Mouse (Mus musculus): ENCODE results near the gene Chd4. TPM values are rescaled to one million over a fixed set of nuclear protein-coding genes. Genes with fewer than 3 reads are reported as not detected.

Gene Chd4
- polyA plus RNA-seq, 1 experiment from 2014 or later, result 30.0 TPM

DNA sequence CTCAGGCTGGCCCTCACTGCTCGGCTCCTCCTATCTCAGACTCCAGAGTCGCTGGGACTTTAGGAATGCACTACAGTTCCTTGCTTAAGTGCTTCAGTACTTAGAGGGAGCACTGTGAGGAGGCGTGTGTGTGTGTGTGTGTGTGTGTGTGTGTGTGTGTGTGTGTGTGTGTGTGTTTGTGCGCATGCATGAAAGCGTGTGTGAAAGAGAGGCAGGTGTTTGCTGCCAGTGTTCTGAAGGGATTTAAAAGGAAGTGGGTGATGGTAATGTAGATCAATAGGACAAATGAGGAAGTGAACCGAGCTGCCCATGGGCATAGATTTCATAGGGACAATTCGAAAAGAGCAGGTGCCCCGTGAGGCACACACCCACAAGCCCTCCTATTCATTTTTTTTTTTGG is 22.0 kb upstream of the Chd4 start:
- no peak overlapping the region for H3K4me3 ChIP-seq (replicated peaks)
- H3K27me3 ChIP-seq, result no peaks in the 10 kb centered on the region
- no peak overlapping the region for H3K9ac ChIP-seq
- no peak overlapping the region for H3K4me2 ChIP-seq
- H3K9me3 ChIP-seq (replicated peaks), result no peaks in the 10 kb centered on the region
- DNase-seq (no peak), ATAC-seq (ENCODE audit: low read depth) (no peak)
- peaks cover 33% of the 10 kb centered on the region for H3K4me1 ChIP-seq (replicated peaks)
- no peak overlapping the region for H3K27ac ChIP-seq
- H3K36me3 ChIP-seq, result no peaks in the 10 kb centered on the region
- 50% methylated on average over 8 of the region's 8 CpGs for WGBS (ENCODE audit: insufficient replicate concordance)

DNA sequence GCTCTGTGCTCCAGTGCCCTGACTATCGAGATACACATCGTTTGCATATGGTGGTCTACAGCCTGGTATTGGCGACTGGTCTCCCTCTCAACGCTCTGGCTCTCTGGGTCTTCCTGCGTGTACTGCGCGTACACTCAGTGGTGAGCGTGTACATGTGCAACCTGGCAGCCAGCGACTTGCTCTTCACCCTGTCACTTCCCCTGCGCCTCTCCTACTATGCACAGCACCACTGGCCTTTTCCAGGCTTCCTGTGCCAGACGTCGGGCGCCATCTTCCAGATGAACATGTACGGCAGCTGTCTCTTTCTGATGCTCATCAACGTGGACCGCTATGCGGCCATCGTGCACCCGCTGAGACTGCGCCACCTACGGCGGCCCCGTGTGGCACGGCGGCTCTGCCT is 14.4 kb upstream of the Chd4 start:
- Histone ChIP-seq H3K27me3 (0 out of 2 replicates have a peak, but pooled peaks cover 4% of the 10 kb centered on the region), H3K4me2 (peak overlapping the region; percentile 79), H3K9ac (peak overlapping the region; percentile 66), H3K27ac (no peak overlapping the region; the same call in 1 of the 2 replicates), H3K36me3 (no peaks in the 10 kb centered on the region), H3K4me1 (replicated peaks) (peaks cover 25% of the 10 kb centered on the region), H3K9me3 (replicated peaks) (no peaks in the 10 kb centered on the region), H3K4me3 (replicated peaks) (peak overlapping the region; percentile 55)
- 38% methylated on average over 25 of the region's 25 CpGs for WGBS (ENCODE audit: insufficient replicate concordance)
- DNase-seq, result no peak
- ATAC-seq (ENCODE audit: low read depth), result no peak

DNA sequence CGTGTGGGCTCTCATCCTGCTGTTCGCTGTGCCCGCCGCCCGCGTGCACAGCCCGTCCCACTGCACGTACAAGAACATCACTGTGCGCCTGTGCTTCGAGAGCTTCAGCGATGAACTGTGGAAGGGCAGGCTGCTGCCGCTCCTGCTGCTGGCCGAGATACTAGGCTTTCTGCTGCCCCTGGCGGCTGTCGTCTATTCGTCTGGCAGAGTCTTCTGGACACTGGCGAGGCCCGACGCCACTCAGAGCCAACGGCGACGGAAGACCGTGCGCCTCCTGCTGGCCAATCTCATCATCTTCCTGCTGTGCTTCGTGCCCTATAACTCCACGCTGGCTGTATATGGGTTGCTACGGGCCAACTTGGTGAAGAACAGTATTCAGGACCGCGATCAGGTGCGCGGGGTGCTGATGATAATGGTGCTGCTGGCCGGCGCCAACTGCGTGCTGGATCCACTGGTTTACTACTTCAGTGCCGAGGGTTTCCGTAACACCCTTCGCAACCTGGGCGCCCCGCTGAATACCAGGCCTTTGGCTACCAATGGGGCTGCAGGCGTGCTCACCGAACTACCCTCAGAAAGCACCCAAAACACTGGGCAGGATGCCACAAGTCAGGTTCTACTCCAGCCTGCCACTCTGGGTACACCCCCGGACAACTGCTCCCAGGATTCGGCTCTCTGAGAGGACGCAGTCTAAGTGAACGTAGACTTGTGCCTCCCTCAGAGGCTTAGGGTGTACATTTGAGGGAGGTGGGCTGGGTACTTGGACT is 13.8 kb upstream of the Chd4 start:
- Histone ChIP-seq H3K4me3 (replicated peaks) (peak overlapping the region; percentile 55), H3K27me3 (0 out of 2 replicates have a peak, but pooled peaks cover 4% of the 10 kb centered on the region), H3K27ac (no peak overlapping the region; the same call in 1 of the 2 replicates), H3K36me3 (no peaks in the 10 kb centered on the region), H3K4me2 (peak overlapping the region; percentile 79), H3K4me1 (replicated peaks) (peaks cover 25% of the 10 kb centered on the region), H3K9me3 (replicated peaks) (no peaks in the 10 kb centered on the region), H3K9ac (peak overlapping the region; percentile 66)
- 33% methylated on average over 45 of the region's 45 CpGs for WGBS (ENCODE audit: insufficient replicate concordance)
- ATAC-seq (ENCODE audit: low read depth) (peak; percentile 86), DNase-seq (peak; percentile 81)

DNA sequence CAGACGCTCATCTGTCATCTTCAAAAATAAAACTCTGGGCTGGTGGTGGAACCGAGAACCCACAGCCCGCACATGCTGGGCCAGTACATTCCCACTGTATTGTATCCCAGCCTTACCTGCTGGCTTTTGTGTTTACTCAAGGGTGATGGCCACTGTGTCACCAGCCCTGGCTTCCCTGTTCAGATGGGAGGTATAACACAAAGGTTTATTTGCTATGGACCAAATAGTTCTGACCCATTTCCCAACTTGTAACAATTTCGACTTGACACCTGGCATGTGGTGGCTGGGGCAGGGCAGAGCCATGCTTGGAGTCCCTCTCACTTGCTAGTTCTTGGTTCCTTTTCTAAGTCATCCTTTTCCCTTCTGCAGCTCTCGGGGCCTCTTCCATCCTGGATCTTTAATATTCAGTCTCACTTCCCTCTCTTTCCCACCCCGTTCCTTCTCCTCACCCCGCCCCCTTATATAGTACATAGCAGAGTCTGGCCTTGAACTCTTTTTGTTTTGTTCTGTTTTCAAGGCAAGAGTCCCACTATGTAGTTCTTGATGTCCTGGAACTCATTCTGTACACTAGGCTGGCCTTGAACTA is 12.9 kb upstream of the Chd4 start:
- H3K27ac ChIP-seq, result no peak overlapping the region
- DNase-seq (no peak), ATAC-seq (ENCODE audit: low read depth) (no peak)
- peaks cover 25% of the 10 kb centered on the region for H3K4me1 ChIP-seq (replicated peaks)
- no peak overlapping the region for H3K9ac ChIP-seq
- no peak overlapping the region for H3K4me2 ChIP-seq
- no peaks in the 10 kb centered on the region for H3K9me3 ChIP-seq (replicated peaks)
- 72% methylated on average over 7 of the region's 7 CpGs for WGBS (ENCODE audit: insufficient replicate concordance)
- H3K27me3 ChIP-seq, result 0 out of 2 replicates have a peak, but pooled peaks cover 4% of the 10 kb centered on the region
- no peaks in the 10 kb centered on the region for H3K36me3 ChIP-seq
- no peak overlapping the region for H3K4me3 ChIP-seq (replicated peaks)

DNA sequence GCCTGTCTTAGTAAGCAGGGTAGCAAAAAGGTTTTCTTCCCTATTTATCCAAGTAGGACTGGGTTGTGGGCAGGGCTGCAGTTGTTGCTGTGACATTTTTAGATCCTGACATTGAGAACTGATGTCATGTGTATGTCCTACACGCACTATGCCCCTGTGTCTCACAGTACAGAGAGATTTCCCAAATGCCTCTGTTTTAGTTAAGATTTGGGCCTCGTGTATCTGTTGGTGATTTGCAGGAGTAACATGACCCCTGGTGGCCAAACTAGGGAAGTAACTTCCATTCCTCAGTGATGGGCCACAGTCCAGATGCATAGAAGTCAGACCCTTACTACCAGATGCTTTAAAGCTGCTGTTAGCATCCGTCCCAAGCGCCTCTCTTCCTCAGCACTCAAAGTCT is 11.4 kb upstream of the Chd4 start:
- H3K9ac ChIP-seq, result no peak overlapping the region
- H3K4me1 ChIP-seq (replicated peaks), result peaks cover 38% of the 10 kb centered on the region
- WGBS (ENCODE audit: insufficient replicate concordance), result 11% methylated on average over 4 of the region's 4 CpGs
- no peaks in the 10 kb centered on the region for H3K9me3 ChIP-seq (replicated peaks)
- 0 out of 2 replicates have a peak, but pooled peaks cover 4% of the 10 kb centered on the region for H3K27me3 ChIP-seq
- peak; percentile 59 for DNase-seq
- H3K4me2 ChIP-seq, result no peak overlapping the region
- ATAC-seq (ENCODE audit: low read depth), result no peak
- 0 out of 2 replicates have a peak overlapping the region, but pooled peaks have one; percentile 4 for H3K27ac ChIP-seq
- H3K4me3 ChIP-seq (replicated peaks), result no peak overlapping the region
- H3K36me3 ChIP-seq, result no peaks in the 10 kb centered on the region

DNA sequence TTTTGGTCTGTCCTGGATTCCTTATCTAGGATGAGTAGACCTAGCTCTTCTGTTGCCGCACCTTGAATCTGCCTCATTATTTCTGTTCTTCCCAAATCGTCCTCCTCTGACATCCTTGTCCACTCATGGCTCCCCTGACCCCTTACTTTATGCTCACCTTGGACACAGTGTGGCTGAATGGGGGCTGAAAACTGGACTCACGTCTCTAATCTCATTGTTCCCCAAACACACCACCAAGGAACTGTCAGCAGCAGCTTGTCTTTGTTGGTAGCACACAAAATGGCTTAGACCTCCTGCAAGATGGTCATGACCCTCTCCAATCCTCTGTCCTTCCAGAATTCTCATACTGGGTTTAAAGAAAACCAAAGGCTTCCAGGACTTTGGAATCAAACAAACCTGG is 7.8 kb upstream of the Chd4 start:
- peak overlapping the region; percentile 89 for H3K27ac ChIP-seq
- no peaks in the 10 kb centered on the region for H3K9me3 ChIP-seq (replicated peaks)
- H3K4me3 ChIP-seq (replicated peaks), result no peak overlapping the region
- H3K9ac ChIP-seq, result no peak overlapping the region
- no peak overlapping the region for H3K4me2 ChIP-seq
- WGBS (ENCODE audit: insufficient replicate concordance), result 54% methylated on average over 3 of the region's 3 CpGs
- H3K4me1 ChIP-seq (replicated peaks), result peaks cover 38% of the 10 kb centered on the region
- DNase-seq (no peak), ATAC-seq (ENCODE audit: low read depth) (no peak)
- no peaks in the 10 kb centered on the region for H3K36me3 ChIP-seq
- no peaks in the 10 kb centered on the region for H3K27me3 ChIP-seq

DNA sequence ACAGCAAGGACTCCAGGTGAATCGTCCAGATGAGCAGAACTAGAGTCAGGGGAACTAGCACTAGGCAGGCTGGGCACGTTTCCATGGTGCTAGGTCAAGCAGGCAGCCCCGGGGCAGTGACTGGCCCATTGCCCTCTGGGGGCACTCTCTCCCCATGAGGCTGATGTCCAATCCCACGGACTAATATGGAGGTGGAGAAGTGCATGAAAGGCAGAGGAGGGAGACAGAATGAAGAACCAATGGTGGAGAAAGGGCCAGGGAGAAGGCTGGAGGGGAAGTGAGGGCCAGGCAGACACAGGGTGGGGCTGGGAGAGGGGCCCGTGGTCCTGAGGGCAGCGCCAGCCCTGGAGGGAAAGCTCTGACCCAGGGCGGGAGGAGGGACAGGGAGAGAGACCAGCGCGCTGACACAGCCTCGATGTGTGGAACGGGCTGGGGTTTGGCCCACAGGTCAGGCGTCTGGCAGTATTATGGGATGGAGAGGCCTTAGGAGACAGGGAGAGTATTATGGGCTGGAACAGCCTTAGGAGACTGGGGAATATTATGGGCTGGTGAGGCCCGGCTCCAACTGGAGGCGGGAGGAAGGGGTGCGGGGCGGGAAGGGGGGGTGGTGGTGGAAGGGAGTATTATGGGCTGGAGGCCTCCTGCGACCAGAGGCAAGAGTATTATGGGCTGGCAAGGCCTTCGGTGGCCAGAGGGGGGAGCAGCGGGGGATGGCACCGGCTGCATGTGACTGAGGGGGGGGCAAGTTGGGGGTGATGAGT is 7.0 kb upstream of the Chd4 start:
- WGBS (ENCODE audit: insufficient replicate concordance), result 9% methylated on average over 20 of the region's 20 CpGs
- peak overlapping the region; percentile 89 for H3K27ac ChIP-seq
- H3K9ac ChIP-seq, result peak overlapping the region; percentile 71
- H3K4me2 ChIP-seq, result peak overlapping the region; percentile 67
- ATAC-seq (ENCODE audit: low read depth), result peak; percentile 70
- H3K4me1 ChIP-seq (replicated peaks), result peaks cover 38% of the 10 kb centered on the region
- no peaks in the 10 kb centered on the region for H3K9me3 ChIP-seq (replicated peaks)
- peak overlapping the region; percentile 42 for H3K4me3 ChIP-seq (replicated peaks)
- no peaks in the 10 kb centered on the region for H3K27me3 ChIP-seq
- no peaks in the 10 kb centered on the region for H3K36me3 ChIP-seq
- DNase-seq, result peak; percentile 66

DNA sequence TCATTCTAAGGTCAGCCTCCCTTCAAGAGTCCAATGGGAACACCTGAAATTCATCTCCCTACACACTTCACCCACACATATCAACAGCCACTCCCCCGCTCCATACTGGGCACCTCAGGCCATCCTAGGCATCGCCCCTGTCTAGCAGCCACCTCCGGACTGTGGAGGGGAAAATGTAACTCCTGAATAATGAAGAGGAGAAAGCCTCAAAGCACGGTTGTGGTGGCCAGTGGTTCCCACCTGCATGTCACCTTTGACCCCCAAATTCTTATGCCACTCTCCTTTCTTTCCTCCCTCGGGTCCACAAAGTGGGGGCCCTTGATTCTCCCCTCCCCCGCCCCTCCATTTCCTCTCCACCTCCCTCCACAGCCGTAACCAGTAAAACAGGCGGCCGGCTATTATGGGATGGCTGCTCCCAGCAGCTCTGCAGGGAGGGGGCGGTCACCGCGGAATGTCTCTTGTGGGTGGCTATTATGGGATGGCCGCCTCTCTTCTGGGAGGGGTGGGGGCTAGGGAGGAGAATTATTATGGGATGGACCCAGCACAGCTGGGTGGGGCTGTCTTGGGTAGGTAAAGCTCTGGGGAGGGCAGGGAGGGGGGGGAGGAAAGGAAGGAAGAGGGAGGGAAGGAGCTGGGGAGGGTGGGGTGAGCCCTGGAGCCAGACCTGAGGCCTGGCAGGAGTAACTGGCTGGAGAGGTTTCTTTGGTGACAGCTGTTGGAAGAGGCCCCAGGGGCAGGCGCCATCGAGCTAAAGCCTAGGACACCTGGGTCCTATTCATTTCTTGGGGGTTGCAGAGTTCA is 6.1 kb upstream of the Chd4 start:
- peak; percentile 79 for DNase-seq
- Histone ChIP-seq H3K4me1 (replicated peaks) (peaks cover 39% of the 10 kb centered on the region), H3K27me3 (no peaks in the 10 kb centered on the region), H3K4me2 (peak overlapping the region; percentile 67), H3K27ac (peak overlapping the region; percentile 89), H3K9ac (peak overlapping the region; percentile 71), H3K9me3 (replicated peaks) (no peaks in the 10 kb centered on the region), H3K36me3 (no peaks in the 10 kb centered on the region), H3K4me3 (replicated peaks) (peak overlapping the region; percentile 42)
- ATAC-seq (ENCODE audit: low read depth), result peak; percentile 70
- WGBS (ENCODE audit: insufficient replicate concordance), result 7% methylated on average over 15 of the region's 15 CpGs

DNA sequence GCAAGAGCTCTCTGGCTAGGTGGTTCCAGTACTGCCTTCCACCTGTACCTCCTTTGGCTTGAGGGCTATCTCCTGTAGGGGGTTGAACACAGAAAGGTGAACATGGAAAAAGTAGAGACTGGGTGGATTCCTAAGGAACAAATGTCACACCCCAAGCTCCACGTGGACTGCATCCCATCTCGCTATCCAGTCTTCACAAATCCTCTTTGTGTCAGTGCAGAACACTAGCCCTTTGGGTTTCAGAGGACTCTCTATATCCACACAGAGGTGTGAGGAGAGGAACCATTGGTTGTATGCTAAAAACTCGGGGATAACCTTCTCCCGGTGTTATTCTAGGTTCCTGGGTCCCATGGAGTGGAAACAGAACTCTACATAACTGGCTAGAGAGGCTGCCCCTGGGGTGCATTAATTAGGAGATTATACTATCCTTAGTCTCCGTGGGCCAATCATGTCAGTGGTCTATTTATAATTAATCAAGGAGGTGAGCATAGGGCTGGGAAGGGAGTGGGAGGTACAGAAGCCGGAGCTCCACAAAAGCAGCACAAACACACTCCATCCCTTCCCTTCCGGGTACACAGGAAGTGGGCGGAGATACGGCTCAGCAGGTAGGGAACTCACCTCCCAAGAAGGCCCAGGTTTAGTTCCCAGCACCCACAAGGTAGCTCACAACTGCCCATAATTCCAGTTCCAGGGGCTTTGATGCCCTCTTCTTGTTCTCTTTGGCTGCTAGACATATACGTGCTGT is 5.3 kb upstream of the Chd4 start:
- ATAC-seq (ENCODE audit: low read depth) (peak; percentile 7; the same call in 1 of the 2 replicates), DNase-seq (no peak)
- Histone ChIP-seq H3K27me3 (no peaks in the 10 kb centered on the region), H3K9me3 (replicated peaks) (no peaks in the 10 kb centered on the region), H3K4me3 (replicated peaks) (peak overlapping the region; percentile 42), H3K4me2 (peak overlapping the region; percentile 67), H3K27ac (peak overlapping the region; percentile 89), H3K36me3 (no peaks in the 10 kb centered on the region), H3K9ac (peak overlapping the region; percentile 71), H3K4me1 (replicated peaks) (peaks cover 47% of the 10 kb centered on the region)
- WGBS (ENCODE audit: insufficient replicate concordance), result 57% methylated on average over 10 of the region's 10 CpGs

DNA sequence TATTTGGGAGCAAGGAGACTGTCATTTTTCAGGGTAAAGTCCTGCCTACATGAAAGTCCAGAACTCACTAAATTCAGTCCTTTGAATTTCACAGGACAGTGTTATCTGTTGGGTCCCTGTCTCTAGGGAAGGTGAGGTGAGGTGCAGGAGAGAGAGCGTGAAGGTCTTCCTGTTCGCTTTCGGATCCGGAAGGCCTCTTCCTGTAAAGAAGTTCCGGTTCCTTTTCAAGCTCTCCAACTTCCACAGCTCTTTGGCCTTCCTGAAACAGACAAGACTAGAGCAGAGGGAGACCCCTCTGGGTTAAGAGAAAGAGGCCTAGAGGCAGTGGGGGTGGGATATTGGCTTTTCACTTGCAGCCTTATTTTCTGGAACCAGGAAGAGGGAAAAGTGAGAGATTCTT is 3.4 kb upstream of the Chd4 start:
- H3K4me1 ChIP-seq (replicated peaks), result peaks cover 57% of the 10 kb centered on the region

More for the DNA sequence above, 3.4 kb upstream of the Chd4 start:
- H3K4me2 ChIP-seq, result no peak overlapping the region
- H3K9me3 ChIP-seq (replicated peaks), result no peaks in the 10 kb centered on the region
- H3K27ac ChIP-seq, result peak overlapping the region; percentile 64
- ATAC-seq (ENCODE audit: low read depth) (no peak), DNase-seq (no peak)
- H3K4me3 ChIP-seq (replicated peaks), result no peak overlapping the region
- no peaks in the 10 kb centered on the region for H3K27me3 ChIP-seq
- 62% methylated on average over 5 of the region's 5 CpGs for WGBS (ENCODE audit: insufficient replicate concordance)
- no peaks in the 10 kb centered on the region for H3K36me3 ChIP-seq
- no peak overlapping the region for H3K9ac ChIP-seq

All from liver, embryonic 13.5 days (tissue).